Mouse (Mus musculus) small intestine, adult 2 months (tissue): ENCODE measurements around the gene Olfr514.

Source experiments
- CTCF ChIP-seq: fragments of 200-500 bp; IDR thresholded peaks from 2 replicates; pipeline ENCODE4 v1.5.1; 2012; ENCODE audit warnings: low read depth, mild to moderate bottlenecking, control low read depth, inconsistent platforms, low read length, moderate library complexity, mixed read lengths; ENCODE audit not compliant: insufficient replicate concordance, insufficient read length; ENCODE audit errors: extremely low read depth
- POLR2A ChIP-seq: fragments of 200-500 bp; IDR thresholded peaks from 2 replicates; pipeline ENCODE4 v1.6.1; 2012; ENCODE audit warnings: low read depth, mild to moderate bottlenecking, control low read depth, inconsistent platforms, low read length, moderate library complexity

- TF ChIP-seq CTCF (no peak), POLR2A (no peak)
These were observed 24.6 kb upstream of the Olfr514 start, which contains the start of gene Olfr516 for GRCm38 (mm10) chr7:108850429-108850828.
